8 mouse cellular contexts compared by ENCODE assay signal in the genomic region with DNA sequence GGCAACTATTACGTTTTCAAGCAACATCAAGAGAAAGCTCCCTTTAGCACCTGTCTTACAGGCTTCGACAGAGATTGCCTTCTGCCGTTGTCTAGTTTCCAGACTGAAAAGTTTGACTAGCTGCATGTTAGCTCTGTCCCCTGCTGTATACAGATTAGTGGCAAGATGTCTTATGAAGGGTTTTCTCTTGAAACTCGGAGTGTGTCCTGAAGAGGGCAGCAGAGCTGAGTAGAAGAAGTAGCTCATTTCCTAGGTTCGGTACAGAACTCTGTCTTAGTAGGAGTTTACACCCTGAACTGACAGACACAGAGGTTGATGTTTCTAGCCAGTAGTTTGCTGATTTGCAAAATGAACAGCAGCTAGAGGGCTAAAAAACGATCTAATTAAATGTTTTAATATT. TPM values are rescaled to one million over a fixed set of nuclear protein-coding genes. Genes with fewer than 3 reads are reported as not detected.
DNase-seq lines count a peak whose midpoint lies in the region; TF ChIP-seq lines count a peak whose summit lies in the region.
"Had no signal": no experiment of that assay in that cellular context is flagged by ENCODE, and none has a peak within 500 bp of the region (broad histone marks: within the 10 kb centered on the region; RNA-seq: fewer than 3 reads in every experiment).

No protein-coding gene starts in this region.

- no peaks in the 10 kb centered on the region; the same call in 1 of the 2 replicates for H3K36me3 ChIP-seq in ES-E14 (ENCODE audit: control insufficient read depth, insufficient read depth, low read length, poor library complexity, severe bottlenecking)

- in situ Hi-C loops in ES-E14 (cut with MboI; ENCODE audit: low sequenced_read_pairs in 2 of 2, unreplicated experiment in 2 of 2), result loop anchor here in 1 of 2 experiments (25.0 kb wide), 1 partner anchor 1043 kb away; no protein-coding TSS in a partner anchor

- no peak overlapping the region for H3K9ac ChIP-seq in ES-E14 (ENCODE audit: insufficient read depth, low read depth, low read length, poor library complexity, severe bottlenecking)
- H3K9ac ChIP-seq: heart, embryonic 13.5 days had no signal

- no peaks in the 10 kb centered on the region for H3K9me3 ChIP-seq in ES-E14 (ENCODE audit: control insufficient read depth, insufficient read depth, low read depth, low read length)
- H3K9me3 ChIP-seq: heart, embryonic 13.5 days had no signal

- no peak overlapping the region for H3K27ac ChIP-seq in ES-E14 (ENCODE audit: insufficient read depth, low read depth, low read length, poor library complexity, severe bottlenecking)
- H3K27ac ChIP-seq: heart, embryonic 13.5 days had no signal

- no peak overlapping the region for H3K4me3 ChIP-seq in ES-E14 (ENCODE audit: insufficient read depth in 1 of 2, low read depth in 1 of 2, low read length in 2 of 2, poor library complexity in 1 of 2, severe bottlenecking in 1 of 2)
- H3K4me3 ChIP-seq: heart, embryonic 13.5 days had no signal

- DNase-seq in CD4-positive, CD25-positive, alpha-beta regulatory T cell, adult 2 months (ENCODE audit: low read depth, low spot score), result peak; percentile 82
- peak; percentile 62 for DNase-seq in ES-E14 (ENCODE audit: low read depth, low spot score)
- peak; percentile 69 to 72 for DNase-seq in cerebellum, adult 18-20 months
- peak; percentile 55 to 87 for DNase-seq in frontal cortex, postnatal 36 days (ENCODE audit: low spot score in 2 of 2)
- DNase-seq in kidney, postnatal 14 days, result peak; percentile 74
- DNase-seq in lung, adult 18-20 months, result peak; percentile 60 to 73
- DNase-seq in right cerebral cortex, adult 2 months (ENCODE audit: low spot score in 2 of 2), result peak; percentile 79 to 87

- no peaks in the 10 kb centered on the region for H3K4me1 ChIP-seq in ES-E14 (ENCODE audit: control insufficient read depth in 2 of 2, insufficient read depth in 2 of 2, low read length in 2 of 2, poor library complexity in 1 of 2)

TF ChIP-seq in ES-E14, 5 proteins besides CTCF, POLR2A, EP300 and RAD21:
- no peak for TF ChIP-seq ZC3H11A (IDR thresholded peaks at IDR 0.05; ENCODE audit: borderline replicate concordance, low read depth, low read length)
- no peak for TF ChIP-seq CHD2 (IDR thresholded peaks at IDR 0.05; ENCODE audit: low read depth, low read length)
- TF ChIP-seq MAFK (IDR thresholded peaks at IDR 0.05; ENCODE audit: insufficient read depth, low read depth, low read length), result no peak
- no peak for TF ChIP-seq HCFC1 (IDR thresholded peaks at IDR 0.05; ENCODE audit: borderline replicate concordance, insufficient read depth, low read length)
- TF ChIP-seq ZNF384 (IDR thresholded peaks at IDR 0.05; ENCODE audit: low read depth, low read length), result no peak

RNA-seq across cellular contexts. Expression of gene Ccnyl1, which starts 15.0 kb away (rescaled TPM):
- 14.6 and 24.9 TPM in 2 replicates for total RNA-seq in ES-E14 (2012; rRNA removed)

RNA-seq across cellular contexts. Expression of gene Fzd5, which starts 32.3 kb away (rescaled TPM):
- 84.7 and 142 TPM in 2 replicates for total RNA-seq in ES-E14 (2012; rRNA removed)
